Mouse (Mus musculus) kidney, embryonic 14.5 days (tissue): ENCODE results near the gene Fxn. TPM values are rescaled to one million over a fixed set of nuclear protein-coding genes. Genes with fewer than 3 reads are reported as not detected.

Source experiments
- ATAC-seq: fragments of 200-750 bp; cut with Nextera tagmentation; 2 replicates; pipeline ENCODE4 v1.8.0; 2017; ENCODE audit warnings: moderate number of reproducible peaks, mild to moderate bottlenecking, moderate TSS enrichment, moderate library complexity; ENCODE audit not compliant: low FRiP score, low TSS enrichment
- H3K27ac ChIP-seq: fragments of 300-500 bp; sonication (generic); 2 replicates; pipeline ENCODE4 v1.5.1; 2014; ENCODE audit warnings: low read depth, mild to moderate bottlenecking, low read length, moderate library complexity, mixed read lengths
- H3K27me3 ChIP-seq: fragments of 300-500 bp; sonication (generic); 2 replicates; pipeline ENCODE4 v1.6.1; 2014; ENCODE audit warnings: mild to moderate bottlenecking, low read length; ENCODE audit not compliant: control insufficient read depth, insufficient read depth
- H3K36me3 ChIP-seq: fragments of 300-500 bp; sonication (generic); 2 replicates; pipeline ENCODE4 v1.6.1; 2014; ENCODE audit warnings: low read length, mixed read lengths; ENCODE audit not compliant: control insufficient read depth, insufficient read depth
- H3K4me1 ChIP-seq: fragments of 300-500 bp; sonication (generic); 2 replicates; pipeline ENCODE4 v1.6.1; 2014; ENCODE audit warnings: low read length, mixed read lengths; ENCODE audit not compliant: control insufficient read depth, insufficient read depth
- H3K4me2 ChIP-seq: fragments of 300-500 bp; sonication (generic); replicated peaks from 2 replicates; pipeline ENCODE4 v1.6.1; 2014; ENCODE audit warnings: low read depth, mild to moderate bottlenecking, low read length
- H3K4me3 ChIP-seq: fragments of 300-500 bp; sonication (generic); 2 replicates; pipeline ENCODE4 v1.5.1; 2014; ENCODE audit warnings: mild to moderate bottlenecking, low read length
- H3K9ac ChIP-seq: fragments of 300-500 bp; sonication (generic); 2 replicates; pipeline ENCODE4 v1.6.1; 2014; ENCODE audit warnings: low read depth, mild to moderate bottlenecking, low read length, moderate library complexity
- H3K9me3 ChIP-seq: fragments of 300-500 bp; sonication (generic); 2 replicates; pipeline ENCODE4 v1.6.1; 2016; ENCODE audit warnings: low read length; ENCODE audit not compliant: control insufficient read depth
- WGBS: fragments of 180-500 bp; shearing (Covaris S2); extraction: QIAGEN DNeasy Blood & Tissue Kit; methylation state at CpG from one replicate; pipeline ENCODE4 v1.1.7; 2014; 5-methylcytosine and 5-hydroxymethylcytosine counted together
- polyA plus RNA-seq: library from polyadenylated mRNA; unstranded; fragments of >200 nt; fragmentation: Nextera tagmentation; extraction: Ambion mirVana; gene quantifications from 2 replicates; pipeline ENCODE4 v1.2.1, GENCODE M21; 2014

The Fxn gene
- polyA plus RNA-seq, 1 experiment from 2014 or later, result 62.0 TPM

DNA sequence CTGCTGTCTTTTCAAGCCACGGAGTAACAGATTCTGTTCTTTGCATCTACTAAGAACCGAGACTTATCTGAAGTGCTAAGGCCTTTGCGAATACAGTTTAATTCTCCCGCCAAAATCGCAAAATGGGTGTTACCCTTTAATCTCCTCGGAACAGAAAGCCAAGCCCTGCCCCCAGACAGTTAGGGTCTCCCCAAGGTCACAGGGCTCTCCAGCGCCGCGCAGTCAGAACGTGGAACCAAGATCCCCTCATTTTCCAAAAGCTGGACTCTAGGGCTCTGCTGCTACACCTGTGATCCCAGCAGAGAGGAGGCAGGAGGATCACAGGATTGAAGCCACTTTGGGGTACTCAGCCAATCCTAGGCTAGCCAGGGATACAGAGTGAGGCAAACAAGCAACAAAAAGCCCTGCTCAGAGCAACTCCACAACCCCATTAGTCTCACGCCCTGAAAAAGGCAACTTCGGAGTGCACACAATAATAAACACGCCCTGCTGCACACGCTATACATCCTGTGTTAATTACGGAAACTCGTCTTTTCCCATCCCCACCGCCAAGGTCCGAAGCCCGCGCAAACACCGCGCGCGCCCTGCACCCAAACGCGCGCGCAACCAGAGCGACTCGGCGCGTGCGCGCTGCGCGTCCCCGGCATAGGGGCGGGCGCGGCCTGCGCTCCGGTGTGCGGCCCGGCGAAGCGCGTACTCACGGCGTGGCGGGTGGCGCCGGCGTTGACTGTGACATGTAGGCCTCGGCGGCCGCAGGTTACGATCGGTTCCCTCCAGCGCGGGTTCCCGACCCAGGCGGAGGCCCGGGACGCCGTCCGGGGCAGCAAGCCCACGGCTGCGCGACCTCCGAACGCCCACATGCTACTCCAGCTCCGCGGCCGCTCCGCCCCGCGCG, 452 bp downstream of the Fxn start:
- ATAC-seq, result peak; percentile 69
- 1% methylated on average over 66 of the region's 78 CpGs for WGBS
- no peaks in the 10 kb centered on the region for H3K4me1 ChIP-seq
- H3K36me3 ChIP-seq, result peaks cover 8% of the 10 kb centered on the region; the same call in 1 of the 2 replicates
- H3K9ac ChIP-seq, result peak overlapping the region; percentile 78
- H3K27me3 ChIP-seq, result no peaks in the 10 kb centered on the region
- H3K4me2 ChIP-seq, result peak overlapping the region; percentile 85
- H3K9me3 ChIP-seq, result no peaks in the 10 kb centered on the region
- peak overlapping the region; percentile 70 for H3K4me3 ChIP-seq
- H3K27ac ChIP-seq, result peak overlapping the region; percentile 86

- Histone ChIP-seq H3K27ac (no peak overlapping the region), H3K4me3 (peak overlapping the region; percentile 70; the same call in 1 of the 2 replicates), H3K9ac (0 out of 2 replicates have a peak overlapping the region, but pooled peaks have one; percentile 78), H3K4me1 (no peaks in the 10 kb centered on the region), H3K4me2 (peak overlapping the region; percentile 85; the same call in 1 of the 2 replicates), H3K27me3 (no peaks in the 10 kb centered on the region), H3K36me3 (peaks cover 11% of the 10 kb centered on the region; the same call in 1 of the 2 replicates), H3K9me3 (no peaks in the 10 kb centered on the region)
- 78% methylated on average over 15 of the region's 15 CpGs for WGBS
- ATAC-seq, result no peak
These were observed 1.5 kb downstream of the Fxn start for GRCm38 (mm10) chr19:24278859-24279258.

- no peak overlapping the region for H3K4me3 ChIP-seq
- WGBS, result 84% methylated on average over 3 of the region's 3 CpGs
- no peak overlapping the region for H3K27ac ChIP-seq
- no peak overlapping the region for H3K4me2 ChIP-seq
- no peaks in the 10 kb centered on the region for H3K27me3 ChIP-seq
- no peak for ATAC-seq
- H3K36me3 ChIP-seq, result peaks cover 18% of the 10 kb centered on the region; the same call in 1 of the 2 replicates
- H3K9me3 ChIP-seq, result no peaks in the 10 kb centered on the region
- no peak overlapping the region for H3K9ac ChIP-seq
- H3K4me1 ChIP-seq, result peaks cover 6% of the 10 kb centered on the region; the same call in 1 of the 2 replicates
These were observed 6.1 kb downstream of the Fxn start for GRCm38 (mm10) chr19:24274281-24274680.

DNA sequence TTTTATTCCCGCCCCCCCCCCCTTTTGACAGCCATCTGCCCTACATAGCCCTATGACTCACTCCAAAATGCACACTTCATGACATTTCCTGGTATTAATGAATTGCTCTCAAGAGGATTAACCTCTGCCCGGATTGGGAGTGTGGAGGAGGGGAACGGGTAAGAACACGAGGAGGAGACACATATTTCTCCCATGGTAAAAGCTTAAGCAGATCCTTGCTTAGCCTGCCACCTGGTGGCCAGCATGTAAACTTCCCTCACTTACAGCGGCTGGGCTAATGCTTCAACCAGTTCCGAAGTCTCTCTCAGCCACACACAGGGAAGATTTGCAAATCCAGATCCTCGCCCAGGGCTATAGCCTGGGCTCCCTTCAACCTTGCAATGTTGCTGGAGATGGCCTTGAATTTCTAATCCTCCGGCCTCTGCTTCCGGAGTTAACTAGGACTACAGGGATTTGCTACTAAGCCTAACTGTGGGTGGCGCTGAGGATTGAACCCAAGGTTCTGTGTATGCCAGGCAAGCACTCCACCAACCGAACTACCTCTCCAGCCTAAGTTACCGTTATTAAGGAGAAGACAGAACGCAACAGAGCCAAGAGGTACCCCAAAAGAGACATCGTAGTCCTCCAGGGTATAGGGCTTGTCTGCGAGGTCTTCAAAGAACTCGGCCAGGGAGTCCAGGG, 8.5 kb downstream of the Fxn start:
- no peaks in the 10 kb centered on the region for H3K27me3 ChIP-seq
- WGBS, result 45% methylated on average over 16 of the region's 16 CpGs
- H3K9me3 ChIP-seq, result no peaks in the 10 kb centered on the region
- H3K4me1 ChIP-seq, result peaks cover 6% of the 10 kb centered on the region; the same call in 1 of the 2 replicates
- no peak overlapping the region for H3K4me3 ChIP-seq
- no peak overlapping the region for H3K27ac ChIP-seq
- no peak overlapping the region for H3K9ac ChIP-seq
- peak; percentile 85 for ATAC-seq
- no peak overlapping the region; the same call in 1 of the 2 replicates for H3K4me2 ChIP-seq
- H3K36me3 ChIP-seq, result peaks cover 21% of the 10 kb centered on the region; the same call in 1 of the 2 replicates

DNA sequence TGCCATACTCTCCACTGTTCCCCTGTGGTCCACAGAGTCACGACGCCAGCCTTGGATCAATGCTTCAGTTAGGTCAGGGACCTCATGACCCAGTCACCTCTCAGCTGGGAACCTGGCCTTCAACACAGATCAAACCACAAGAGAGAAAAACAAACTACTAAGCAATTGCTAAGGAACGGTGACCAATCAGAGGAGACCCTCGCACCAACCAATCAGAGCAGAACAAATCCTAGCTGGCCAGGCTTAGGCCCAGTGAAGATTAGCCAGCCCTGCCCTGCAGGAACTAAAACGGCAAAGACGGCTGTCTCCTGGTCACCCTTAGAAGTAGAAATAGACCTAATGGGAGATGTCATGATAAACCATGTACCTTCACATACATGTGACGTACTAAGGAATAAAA, 9.1 kb downstream of the Fxn start:
- H3K27ac ChIP-seq, result no peak overlapping the region
- peak; percentile 72 for ATAC-seq
- 37% methylated on average over 7 of the region's 7 CpGs for WGBS

DNA sequence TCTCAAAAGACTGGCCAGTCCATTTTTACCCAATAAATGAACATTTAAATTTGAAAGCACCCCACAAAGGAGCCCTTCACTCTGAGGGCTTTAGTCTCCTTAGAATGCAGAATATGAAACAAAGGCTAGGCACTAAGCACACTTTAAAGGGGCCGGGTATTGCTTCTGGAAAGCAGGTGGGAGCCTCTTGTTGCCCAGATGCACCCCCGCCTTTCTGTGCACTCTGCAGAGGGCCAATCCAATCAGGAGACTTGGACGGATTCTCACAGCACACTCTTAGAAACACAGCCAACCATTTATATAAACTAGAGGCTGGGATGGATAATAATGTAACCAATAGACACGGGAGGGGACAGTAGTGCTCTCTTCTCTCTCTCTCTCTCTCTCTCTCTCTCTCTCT, 11.9 kb downstream of the Fxn start:
- Histone ChIP-seq H3K4me3 (no peak overlapping the region), H3K4me1 (peaks cover 6% of the 10 kb centered on the region; the same call in 1 of the 2 replicates), H3K4me2 (no peak overlapping the region), H3K9me3 (no peaks in the 10 kb centered on the region), H3K27ac (no peak overlapping the region), H3K9ac (no peak overlapping the region), H3K27me3 (no peaks in the 10 kb centered on the region), H3K36me3 (peaks cover 17% of the 10 kb centered on the region; the same call in 1 of the 2 replicates)
- no peak for ATAC-seq
- 80% methylated on average over 4 of the region's 4 CpGs for WGBS

More for the DNA sequence above, 9.1 kb downstream of the Fxn start:
- Histone ChIP-seq H3K4me2 (no peak overlapping the region; the same call in 1 of the 2 replicates), H3K9me3 (no peaks in the 10 kb centered on the region), H3K4me1 (peaks cover 6% of the 10 kb centered on the region; the same call in 1 of the 2 replicates), H3K36me3 (peaks cover 21% of the 10 kb centered on the region; the same call in 1 of the 2 replicates), H3K4me3 (no peak overlapping the region), H3K27me3 (no peaks in the 10 kb centered on the region), H3K9ac (no peak overlapping the region)

- H3K27me3 ChIP-seq, result no peaks in the 10 kb centered on the region
- ATAC-seq, result no peak
- H3K27ac ChIP-seq, result peak overlapping the region; percentile 55; the same call in 1 of the 2 replicates
- no peak overlapping the region for H3K4me2 ChIP-seq
- H3K9ac ChIP-seq, result no peak overlapping the region
- peaks cover 24% of the 10 kb centered on the region; the same call in 1 of the 2 replicates for H3K36me3 ChIP-seq
- H3K4me3 ChIP-seq, result no peak overlapping the region
- peaks cover 2% of the 10 kb centered on the region; the same call in 1 of the 2 replicates for H3K4me1 ChIP-seq
- no peaks in the 10 kb centered on the region for H3K9me3 ChIP-seq
- 72% methylated on average over 7 of the region's 7 CpGs for WGBS
These were observed 14.2 kb downstream of the Fxn start for GRCm38 (mm10) chr19:24266046-24266830.

GRCm38 (mm10) chr19:24264991-24265390, 15.4 kb downstream of the Fxn start:
- no peaks in the 10 kb centered on the region for H3K27me3 ChIP-seq
- no peak overlapping the region for H3K4me3 ChIP-seq
- 48% methylated on average over 7 of the region's 7 CpGs for WGBS
- H3K9ac ChIP-seq, result no peak overlapping the region
- peaks cover 17% of the 10 kb centered on the region; the same call in 1 of the 2 replicates for H3K36me3 ChIP-seq
- no peak overlapping the region for H3K4me2 ChIP-seq
- no peaks in the 10 kb centered on the region for H3K4me1 ChIP-seq
- peak; percentile 76 for ATAC-seq
- no peaks in the 10 kb centered on the region for H3K9me3 ChIP-seq
- H3K27ac ChIP-seq, result no peak overlapping the region
